18 mouse cellular contexts compared by ENCODE assay signal in genomic region chr2:32750199-32750598, GRCm38 (mm10). TPM values are rescaled to one million over a fixed set of nuclear protein-coding genes. Genes with fewer than 3 reads are reported as not detected.
DNase-seq lines count a peak whose midpoint lies in the region; ATAC-seq lines count a peak whose summit lies in the region.
"Had no signal": no experiment of that assay in that cellular context is flagged by ENCODE, and none has a peak within 500 bp of the region (broad histone marks: within the 10 kb centered on the region; RNA-seq: fewer than 3 reads in every experiment).

No protein-coding gene starts in this region.

- intact Hi-C loops in left cerebral cortex, postnatal 10 days (cut with DNase I): no loop called here

- H3K9me3 ChIP-seq in hindbrain, embryonic 10.5 days: no peaks in the 10 kb centered on the region
- H3K9me3 ChIP-seq in hindbrain, embryonic 14.5 days (ENCODE audit: control insufficient read depth, low read length): no peaks in the 10 kb centered on the region
- no peaks in the 10 kb centered on the region for H3K9me3 ChIP-seq in neural tube, embryonic 13.5 days
- no peaks in the 10 kb centered on the region for H3K9me3 ChIP-seq in midbrain, embryonic 13.5 days
- H3K9me3 ChIP-seq: embryonic facial prominence, embryonic 13.5 days; limb, embryonic 13.5 days had no signal

- no peak overlapping the region for H3K4me2 ChIP-seq in hindbrain, embryonic 14.5 days (replicated peaks)
- no peak overlapping the region for H3K4me2 ChIP-seq in neural tube, embryonic 13.5 days
- H3K4me2 ChIP-seq in midbrain, embryonic 13.5 days (replicated peaks): no peak overlapping the region; the same call in 1 of the 2 replicates

- H3K4me3 ChIP-seq in hindbrain, embryonic 10.5 days: peak overlapping the region; percentile 53; the same call in 1 of the 2 replicates
- no peak overlapping the region for H3K4me3 ChIP-seq in hindbrain, embryonic 14.5 days (replicated peaks; ENCODE audit: low read length)
- no peak overlapping the region for H3K4me3 ChIP-seq in neural tube, embryonic 13.5 days
- H3K4me3 ChIP-seq in midbrain, embryonic 13.5 days (replicated peaks): no peak overlapping the region

- H3K4me1 ChIP-seq in hindbrain, embryonic 10.5 days (replicated peaks): peaks cover 41% of the 10 kb centered on the region
- H3K4me1 ChIP-seq in hindbrain, embryonic 14.5 days (replicated peaks; ENCODE audit: control insufficient read depth, insufficient read depth, low read length): peaks cover 16% of the 10 kb centered on the region; the same call in 1 of the 2 replicates
- peaks cover 31% of the 10 kb centered on the region for H3K4me1 ChIP-seq in neural tube, embryonic 13.5 days (replicated peaks)
- H3K4me1 ChIP-seq in midbrain, embryonic 13.5 days (replicated peaks): peaks cover 28% of the 10 kb centered on the region

- H3K27ac ChIP-seq in hindbrain, embryonic 10.5 days: peak overlapping the region; percentile 83; the same call in 1 of the 2 replicates
- no peak overlapping the region for H3K27ac ChIP-seq in hindbrain, embryonic 14.5 days
- peak overlapping the region; percentile 85 for H3K27ac ChIP-seq in neural tube, embryonic 13.5 days (replicated peaks)
- H3K27ac ChIP-seq in midbrain, embryonic 13.5 days: peak overlapping the region; percentile 81; the same call in 1 of the 2 replicates
- H3K27ac ChIP-seq: embryonic facial prominence, embryonic 13.5 days had no signal

- DNase-seq in hindbrain, embryonic 10.5 days (ENCODE audit: low spot score): no peak
- no peak for DNase-seq in hindbrain, embryonic 14.5 days (ENCODE audit: low spot score)
- DNase-seq in neural tube, embryonic 10.5 days (ENCODE audit: extremely low spot score, low spot score): no peak
- DNase-seq in thymus, postnatal 36 days: no peak
- DNase-seq in left cerebral cortex, postnatal 10 days (ENCODE audit: extremely low spot score in 1 of 2, low spot score in 2 of 2): no peak
- no peak for DNase-seq in heart, adult 8-10 months (ENCODE audit: low spot score)
- DNase-seq: adrenal gland, adult 8-10 months; cerebellum, postnatal 14 days; heart, adult 11 months; kidney, adult 9 months; lung, adult 2 months had no signal

- ATAC-seq in hindbrain, embryonic 14.5 days (ENCODE audit: low FRiP score): no peak
- ATAC-seq in neural tube, embryonic 13.5 days (ENCODE audit: low read depth): no peak
- ATAC-seq in midbrain, embryonic 13.5 days: no peak
- ATAC-seq: CD4-positive, CD25-positive, alpha-beta regulatory T cell, adult 4 months had no signal

- H3K27me3 ChIP-seq in hindbrain, embryonic 10.5 days (ENCODE audit: insufficient read depth, poor library complexity, severe bottlenecking): peaks cover 21% of the 10 kb centered on the region; the same call in 1 of the 2 replicates
- no peaks in the 10 kb centered on the region for H3K27me3 ChIP-seq in hindbrain, embryonic 14.5 days (ENCODE audit: control insufficient read depth, insufficient read depth, low read length)
- no peaks in the 10 kb centered on the region for H3K27me3 ChIP-seq in neural tube, embryonic 13.5 days
- H3K27me3 ChIP-seq in midbrain, embryonic 13.5 days: no peaks in the 10 kb centered on the region
- H3K27me3 ChIP-seq: embryonic facial prominence, embryonic 13.5 days had no signal

- 72% methylated on average over 7 of the region's 7 CpGs for WGBS in hindbrain, embryonic 10.5 days
- WGBS in hindbrain, embryonic 14.5 days: 74% methylated on average over 7 of the region's 7 CpGs
- 78% methylated on average over 7 of the region's 7 CpGs for WGBS in neural tube, embryonic 13.5 days
- 77% methylated on average over 7 of the region's 7 CpGs for WGBS in midbrain, embryonic 13.5 days

- peaks cover 70% of the 10 kb centered on the region for H3K36me3 ChIP-seq in hindbrain, embryonic 10.5 days
- H3K36me3 ChIP-seq in hindbrain, embryonic 14.5 days (replicated peaks; ENCODE audit: control insufficient read depth, insufficient read depth): peaks cover 83% of the 10 kb centered on the region
- peaks cover 88% of the 10 kb centered on the region for H3K36me3 ChIP-seq in neural tube, embryonic 13.5 days
- H3K36me3 ChIP-seq in midbrain, embryonic 13.5 days: peaks cover 74% of the 10 kb centered on the region

- H3K9ac ChIP-seq in hindbrain, embryonic 14.5 days: no peak overlapping the region
- no peak overlapping the region for H3K9ac ChIP-seq in neural tube, embryonic 13.5 days
- H3K9ac ChIP-seq in midbrain, embryonic 13.5 days (replicated peaks): no peak overlapping the region

RNA-seq across cellular contexts. Expression of gene Tor2a, which starts 6.8 kb away (rescaled TPM):
- 56.9 and 61.6 TPM in 2 replicates for polyA plus RNA-seq in hindbrain, embryonic 10.5 days (2016; fragmentation: Nextera tagmentation; extraction: Ambion mirVana)
- 49.8 and 53.1 TPM in 2 replicates for polyA plus RNA-seq in hindbrain, embryonic 14.5 days (2014; fragmentation: Nextera tagmentation; extraction: Ambion mirVana)
- 53.2 and 55.8 TPM in 2 replicates for polyA plus RNA-seq in neural tube, embryonic 13.5 days (2015; fragmentation: Nextera tagmentation; extraction: Ambion mirVana)
- polyA plus RNA-seq in midbrain, embryonic 13.5 days (2015; fragmentation: Nextera tagmentation; extraction: Ambion mirVana): 48.0 and 52.6 TPM in 2 replicates
- 10 to 100 TPM; 28.6 to 28.9 TPM for total RNA-seq in left cerebral cortex, postnatal 10 days (2021)
- total RNA-seq in heart, adult 8-10 months (2022): 10 to 100 TPM in 1 of 4 experiments, 1 to 10 TPM in 3; 7.8 to 10.1 (median 8.2) TPM

RNA-seq across cellular contexts. Expression of gene 6330409D20Rik, which starts 9.4 kb away (rescaled TPM):
- 1.3 and 1.7 TPM in 2 replicates for polyA plus RNA-seq in hindbrain, embryonic 10.5 days (2016; fragmentation: Nextera tagmentation; extraction: Ambion mirVana)
- polyA plus RNA-seq in hindbrain, embryonic 14.5 days (2014; fragmentation: Nextera tagmentation; extraction: Ambion mirVana): 3.8 and 4.5 TPM in 2 replicates
- 3.2 and 4.0 TPM in 2 replicates for polyA plus RNA-seq in neural tube, embryonic 13.5 days (2015; fragmentation: Nextera tagmentation; extraction: Ambion mirVana)
- polyA plus RNA-seq in midbrain, embryonic 13.5 days (2015; fragmentation: Nextera tagmentation; extraction: Ambion mirVana): 3.9 TPM in 2 replicates
- 1 to 10 TPM; 2.3 to 2.9 TPM for total RNA-seq in left cerebral cortex, postnatal 10 days (2021)
- not detected for total RNA-seq in heart, adult 8-10 months (2022)
- total RNA-seq: adrenal gland, adult 8-10 months; heart, postnatal 25 days; megakaryocyte-erythroid progenitor cell, adult 5-6 weeks had no signal

RNA-seq across cellular contexts. Expression of gene Ttc16, which starts 25.2 kb away (rescaled TPM):
- polyA plus RNA-seq in hindbrain, embryonic 10.5 days (2016; fragmentation: Nextera tagmentation; extraction: Ambion mirVana): 0.31 and 0.73 TPM in 2 replicates
- 0.52 and 0.74 TPM in 2 replicates for polyA plus RNA-seq in hindbrain, embryonic 14.5 days (2014; fragmentation: Nextera tagmentation; extraction: Ambion mirVana)
- polyA plus RNA-seq in neural tube, embryonic 13.5 days (2015; fragmentation: Nextera tagmentation; extraction: Ambion mirVana): 0.24 and 0.26 TPM in 2 replicates
- polyA plus RNA-seq in midbrain, embryonic 13.5 days (2015; fragmentation: Nextera tagmentation; extraction: Ambion mirVana): 0.35 and 0.52 TPM in 2 replicates
- total RNA-seq in left cerebral cortex, postnatal 10 days (2021): under 1 TPM; 0.22 to 0.36 TPM
- total RNA-seq in heart, adult 8-10 months (2022): under 1 TPM in 1 of 4 experiments, not detected in 3; 0.19 TPM

RNA-seq across cellular contexts. Expression of gene Ptrh1, which starts 25.4 kb away (rescaled TPM):
- 5.7 and 7.2 TPM in 2 replicates for polyA plus RNA-seq in hindbrain, embryonic 10.5 days (2016; fragmentation: Nextera tagmentation; extraction: Ambion mirVana)
- polyA plus RNA-seq in hindbrain, embryonic 14.5 days (2014; fragmentation: Nextera tagmentation; extraction: Ambion mirVana): 4.3 and 5.1 TPM in 2 replicates
- 5.5 and 6.6 TPM in 2 replicates for polyA plus RNA-seq in neural tube, embryonic 13.5 days (2015; fragmentation: Nextera tagmentation; extraction: Ambion mirVana)
- polyA plus RNA-seq in midbrain, embryonic 13.5 days (2015; fragmentation: Nextera tagmentation; extraction: Ambion mirVana): 4.1 and 4.2 TPM in 2 replicates
- total RNA-seq in left cerebral cortex, postnatal 10 days (2021): 10 to 100 TPM in 1 of 2 experiments, 1 to 10 TPM in 1; 8.4 to 10.3 TPM
- 1 to 10 TPM; 2.7 to 4.0 (median 3.2) TPM for total RNA-seq in heart, adult 8-10 months (2022)

RNA-seq across cellular contexts. Expression of gene Sh2d3c, which starts 29.3 kb away (rescaled TPM):
- polyA plus RNA-seq in hindbrain, embryonic 10.5 days (2016; fragmentation: Nextera tagmentation; extraction: Ambion mirVana): 27.6 and 39.1 TPM in 2 replicates
- polyA plus RNA-seq in hindbrain, embryonic 14.5 days (2014; fragmentation: Nextera tagmentation; extraction: Ambion mirVana): 43.5 and 47.9 TPM in 2 replicates
- 42.5 and 51.4 TPM in 2 replicates for polyA plus RNA-seq in neural tube, embryonic 13.5 days (2015; fragmentation: Nextera tagmentation; extraction: Ambion mirVana)
- polyA plus RNA-seq in midbrain, embryonic 13.5 days (2015; fragmentation: Nextera tagmentation; extraction: Ambion mirVana): 37.8 and 40.7 TPM in 2 replicates
- total RNA-seq in left cerebral cortex, postnatal 10 days (2021): 10 to 100 TPM; 33.0 to 37.3 TPM
- total RNA-seq in heart, adult 8-10 months (2022): 10 to 100 TPM; 16.4 to 28.8 (median 21.7) TPM
